Mouse (Mus musculus): ENCODE measurements around the gene Tst.

- TF ChIP-seq CTCF (IDR thresholded peaks at IDR 0.05; ENCODE audit: insufficient read depth, low read depth, low read length) (no peak), POLR2A (IDR thresholded peaks at IDR 0.05; ENCODE audit: insufficient read depth, low read depth, low read length) (no peak)
These were observed 30.0 kb upstream of the Tst start for GRCm38 (mm10) chr15:78435681-78436080.
